Mouse (Mus musculus): ENCODE results near the gene Slc35e3. TPM values are rescaled to one million over a fixed set of nuclear protein-coding genes. Genes with fewer than 3 reads are reported as not detected.

Gene Slc35e3
- total and polyA plus RNA-seq, 3 experiments: 2.2 to 9.7 (median 5.0) TPM

GRCm38 (mm10) chr10:117714928-117715500, 31.2 kb downstream of the Slc35e3 start:
- no peak overlapping the region for H3K9ac ChIP-seq (ENCODE audit: insufficient read depth, low read depth)
- dilution Hi-C loops (cut with MboI; ENCODE audit: extremely low pct_ligation_motif_present, extremely low pct_unique_long_range_greater_than_20kb, low sequenced_read_pairs): no loop called here

GRCm38 (mm10) chr10:117714048-117714545, 32.1 kb downstream of the Slc35e3 start:
- H3K4me2 ChIP-seq (ENCODE audit: insufficient read depth, low read depth, poor library complexity, severe bottlenecking): no peak overlapping the region
- H3K4me3 ChIP-seq (replicated peaks in 1 of 3; ENCODE audit: low read depth in 2 of 3, low read length in 2 of 3, poor library complexity in 1 of 3): no peak overlapping the region
- in situ Hi-C loops (cut with MboI; ENCODE audit: low pct_ligation_motif_present, low pct_unique_long_range_greater_than_20kb, low sequenced_read_pairs) (no loop called here), dilution Hi-C loops (cut with MboI; ENCODE audit: extremely low pct_ligation_motif_present, extremely low pct_unique_long_range_greater_than_20kb, low sequenced_read_pairs) (no loop called here)
- H3K27me3 ChIP-seq (replicated peaks): no peaks in the 10 kb centered on the region
- TF ChIP-seq MEF2A (IDR thresholded peaks at IDR 0.05; ENCODE audit: borderline replicate concordance, low read depth, low read length): no peak
- TF ChIP-seq MAZ (IDR thresholded peaks at IDR 0.05; ENCODE audit: low read depth, low read length): no peak
- TF ChIP-seq POLR2A (IDR thresholded peaks at IDR 0.05; ENCODE audit: low read depth, low read length): no peak
- no peak for TF ChIP-seq NELFE (IDR thresholded peaks at IDR 0.05; ENCODE audit: low read depth, low read length)
- no peak for TF ChIP-seq ETS1 (conservative IDR thresholded peaks at IDR 0.05; ENCODE audit: low read depth, low read length)
- no peak for TF ChIP-seq SMC3 (IDR thresholded peaks at IDR 0.05; ENCODE audit: low read depth, low read length)
- no peak for TF ChIP-seq KAT2A (IDR thresholded peaks at IDR 0.05; ENCODE audit: insufficient replicate concordance, low read length)
- TF ChIP-seq MAX (IDR thresholded peaks at IDR 0.05; ENCODE audit: low read length): no peak
- peaks cover 21 to 66% of the 10 kb centered on the region in 2 experiments for H3K4me1 ChIP-seq (ENCODE audit: control insufficient read depth in 1 of 2, insufficient read depth in 2 of 2)
- no peaks in the 10 kb centered on the region for H3K9me3 ChIP-seq (replicated peaks; ENCODE audit: low read length)
- no peak overlapping the region for H3K27ac ChIP-seq (ENCODE audit: insufficient read depth, low read depth)
- peaks cover 8% of the 10 kb centered on the region for H3K79me2 ChIP-seq (replicated peaks; ENCODE audit: control insufficient read depth, extremely low read depth, insufficient read depth, poor library complexity, severe bottlenecking)
- H3K36me3 ChIP-seq (replicated peaks in 1 of 2; ENCODE audit: control insufficient read depth in 1 of 2, insufficient read depth in 1 of 2, low read length in 1 of 2): no peaks in the 10 kb centered on the region
- H3K9ac ChIP-seq (ENCODE audit: insufficient read depth, low read depth): no peak overlapping the region
- no peak for DNase-seq (ENCODE audit: extremely low read depth)

More at GRCm38 (mm10) chr10:117714928-117715500, 31.2 kb downstream of the Slc35e3 start:
- H3K4me1 ChIP-seq (ENCODE audit: control insufficient read depth in 1 of 2, insufficient read depth in 2 of 2): peaks cover 23 to 75% of the 10 kb centered on the region in 2 experiments
- in situ Hi-C loops (cut with MboI; ENCODE audit: low pct_ligation_motif_present, low pct_unique_long_range_greater_than_20kb, low sequenced_read_pairs): no loop called here
- TF ChIP-seq MAFK (IDR thresholded peaks at IDR 0.05; ENCODE audit: insufficient replicate concordance, low read length) (peak; percentile 48; the same call in 1 of the 2 replicates), TCF12 (IDR thresholded peaks at IDR 0.05; ENCODE audit: low read depth, low read length) (no peak), EP300 (IDR thresholded peaks at IDR 0.05; ENCODE audit: low read length) (no peak), USF2 (conservative IDR thresholded peaks at IDR 0.05; ENCODE audit: low read depth, low read length) (no peak), MXI1 (IDR thresholded peaks at IDR 0.05; ENCODE audit: low read depth, low read length) (no peak), POLR2AphosphoS2 (IDR thresholded peaks at IDR 0.05; ENCODE audit: low read depth, low read length) (no peak), USF1 (IDR thresholded peaks at IDR 0.05; ENCODE audit: low read depth, low read length) (peak; percentile 14; the same call in 1 of the 2 replicates), ETS1 (conservative IDR thresholded peaks at IDR 0.05; ENCODE audit: low read depth, low read length) (peak; percentile 18; the same call in 1 of the 2 replicates)
- peak overlapping the region; percentile 12; the same call in 1 of the 2 replicates for H3K27ac ChIP-seq (ENCODE audit: insufficient read depth, low read depth)
- no peaks in the 10 kb centered on the region for H3K36me3 ChIP-seq (replicated peaks in 1 of 2; ENCODE audit: control insufficient read depth in 1 of 2, insufficient read depth in 1 of 2, low read length in 1 of 2)
- no peaks in the 10 kb centered on the region for H3K9me3 ChIP-seq (replicated peaks; ENCODE audit: low read length)
- H3K4me3 ChIP-seq (replicated peaks in 1 of 3; ENCODE audit: low read depth in 2 of 3, low read length in 2 of 3, poor library complexity in 1 of 3): no peak overlapping the region
- no peaks in the 10 kb centered on the region for H3K27me3 ChIP-seq (replicated peaks)
- H3K4me2 ChIP-seq (ENCODE audit: insufficient read depth, low read depth, poor library complexity, severe bottlenecking): no peak overlapping the region
- H3K79me2 ChIP-seq (replicated peaks; ENCODE audit: control insufficient read depth, extremely low read depth, insufficient read depth, poor library complexity, severe bottlenecking): no peaks in the 10 kb centered on the region
- DNase-seq (ENCODE audit: extremely low read depth): no peak

Data from CH12.LX (cell line).